10 mouse cellular contexts compared by ENCODE assay signal in genomic region chr3:104017931-104018330, GRCm38 (mm10).
"Had no signal": no experiment of that assay in that cellular context is flagged by ENCODE, and none has a peak within 500 bp of the region (broad histone marks: within the 10 kb centered on the region; RNA-seq: fewer than 3 reads in every experiment).

No protein-coding gene starts in this region.

- DNase-seq: lung, adult 18-20 months; lung, postnatal 4 days; midbrain, embryonic 14.5 days; right cerebral cortex, adult 18-20 months; right cerebral cortex, postnatal 25 days; right cerebral cortex, postnatal 4 days; spleen, adult 18-20 months; thymus, adult 2 months; thymus, postnatal 25 days; thymus, postnatal 4 days had no signal
